Mouse (Mus musculus): ENCODE measurements around the gene Mphosph9.
"Not testable (repeated sequence)": the region's sequence is repeated elsewhere in the genome, so short reads cannot be mapped to it uniquely, and the experiment has no call there.

Mphosph9 gene

DNA sequence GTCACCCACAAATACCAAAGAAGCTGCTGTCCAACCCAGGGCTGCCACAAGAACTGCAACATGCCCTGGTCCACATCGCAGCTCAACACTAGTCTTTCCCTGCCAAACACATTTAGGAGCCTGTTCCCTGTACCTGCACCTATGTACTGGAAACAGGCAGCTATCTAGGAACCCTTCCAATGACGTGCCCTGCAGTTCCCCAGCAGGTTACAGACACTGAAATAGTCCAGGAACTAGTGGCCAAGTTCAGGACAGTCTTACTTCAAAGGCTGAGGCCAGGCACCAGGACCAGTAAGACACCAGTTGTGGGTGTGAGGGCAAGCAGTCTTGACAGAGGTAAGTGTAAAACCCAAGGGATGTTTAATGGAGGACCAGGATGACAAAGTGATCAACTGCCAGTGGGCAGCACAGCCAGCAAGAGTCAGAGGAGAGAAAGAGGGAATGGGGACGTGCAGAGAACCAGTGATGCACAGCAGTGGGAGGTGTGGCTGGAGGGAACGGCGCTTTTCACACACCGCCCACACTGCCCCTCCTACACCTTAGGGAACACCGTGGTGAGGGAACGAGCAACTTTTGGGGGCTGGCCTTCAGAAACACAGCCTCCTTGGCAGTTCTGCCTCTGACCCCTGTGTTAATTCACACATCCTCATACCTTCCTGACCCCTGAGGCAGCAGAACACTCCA is 110.1 kb downstream of the Mphosph9 start:
- DNase-seq (ENCODE audit: extremely low read depth, insufficient read length, low spot score): no peak

DNA sequence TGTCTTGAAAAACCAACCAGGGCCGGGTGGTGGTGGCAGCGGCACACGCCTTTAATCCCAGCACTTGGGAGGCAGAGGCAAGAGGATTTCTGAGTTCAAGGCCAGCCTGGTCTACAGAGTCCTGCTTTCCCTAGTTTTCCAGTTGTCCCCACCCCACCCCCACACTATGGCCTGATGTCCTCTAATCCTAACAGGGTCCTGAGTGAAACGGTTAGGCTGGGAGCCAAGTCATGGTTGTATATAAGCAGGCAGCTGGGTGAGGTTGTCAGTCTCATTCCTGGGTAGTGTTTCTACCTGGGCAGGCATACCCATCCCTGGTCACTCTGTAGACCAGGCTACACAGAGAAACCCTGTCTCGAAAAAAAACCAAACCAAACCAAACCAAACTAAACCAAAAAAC is 110.7 kb downstream of the Mphosph9 start:
- DNase-seq (ENCODE audit: extremely low read depth, insufficient read length, low spot score): not testable (repeated sequence)

GRCm38 (mm10) chr5:124216403-124216802 is 111.4 kb downstream of the Mphosph9 start:
- no peak for DNase-seq (ENCODE audit: extremely low read depth, insufficient read length, low spot score)

DNA sequence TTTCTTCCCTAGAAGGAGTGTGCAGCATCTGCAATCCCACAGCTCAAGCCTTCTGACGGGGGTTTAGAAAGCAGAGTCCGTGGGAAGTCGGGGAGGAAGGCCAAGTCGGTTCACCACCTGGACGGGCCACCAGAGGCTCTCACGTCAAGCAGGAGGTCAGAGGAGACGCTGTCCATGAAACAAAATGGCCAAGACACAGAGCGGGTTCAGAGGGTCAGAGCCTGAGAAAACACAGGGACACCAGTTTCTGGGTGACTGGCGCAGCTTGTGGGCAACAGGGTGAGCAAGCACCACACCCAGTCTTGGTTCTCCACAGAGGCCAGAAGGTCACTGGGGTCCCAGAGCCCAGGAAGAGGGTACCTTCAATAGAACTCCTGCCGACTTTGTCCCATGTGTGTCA is 112.1 kb downstream of the Mphosph9 start:
- DNase-seq (ENCODE audit: extremely low read depth, insufficient read length, low spot score): no peak

- DNase-seq (ENCODE audit: extremely low read depth, insufficient read length, low spot score): no peak
Observed at GRCm38 (mm10) chr5:124214516-124215145, 113.1 kb downstream of the Mphosph9 start.

- no peak for DNase-seq (ENCODE audit: extremely low read depth, insufficient read length, low spot score)
Observed at GRCm38 (mm10) chr5:124213588-124214469, 113.9 kb downstream of the Mphosph9 start.

- no peak for DNase-seq (ENCODE audit: extremely low read depth, insufficient read length, low spot score)
Observed at GRCm38 (mm10) chr5:124211669-124212068, 116.1 kb downstream of the Mphosph9 start.

DNA sequence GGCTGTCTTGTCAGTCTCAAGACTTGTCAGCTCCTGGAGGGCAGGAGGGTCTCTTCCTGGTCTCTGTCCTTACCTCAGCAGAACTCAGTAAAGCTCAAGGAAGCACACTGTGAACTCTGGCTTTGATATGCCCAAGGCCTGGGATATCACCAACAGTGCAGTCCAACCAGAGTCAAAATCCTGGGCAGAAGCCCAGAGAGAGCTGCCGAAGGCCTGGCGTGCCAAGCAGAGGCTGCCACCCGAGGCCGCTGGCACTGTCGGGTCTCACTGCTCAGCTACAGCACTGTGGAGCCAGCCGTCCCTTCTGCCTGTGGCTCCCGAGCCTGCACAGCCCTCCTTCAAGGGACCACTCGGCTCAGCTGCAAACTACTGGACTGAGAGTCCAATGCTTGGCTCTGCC is 116.5 kb downstream of the Mphosph9 start:
- no peak for DNase-seq (ENCODE audit: extremely low read depth, insufficient read length, low spot score)

- no peak for DNase-seq (ENCODE audit: extremely low read depth, insufficient read length, low spot score)
Observed at GRCm38 (mm10) chr5:124210281-124211016, 117.3 kb downstream of the Mphosph9 start.

GRCm38 (mm10) chr5:124209850-124210249 is 117.9 kb downstream of the Mphosph9 start:
- no peak for DNase-seq (ENCODE audit: extremely low read depth, insufficient read length, low spot score)

DNA sequence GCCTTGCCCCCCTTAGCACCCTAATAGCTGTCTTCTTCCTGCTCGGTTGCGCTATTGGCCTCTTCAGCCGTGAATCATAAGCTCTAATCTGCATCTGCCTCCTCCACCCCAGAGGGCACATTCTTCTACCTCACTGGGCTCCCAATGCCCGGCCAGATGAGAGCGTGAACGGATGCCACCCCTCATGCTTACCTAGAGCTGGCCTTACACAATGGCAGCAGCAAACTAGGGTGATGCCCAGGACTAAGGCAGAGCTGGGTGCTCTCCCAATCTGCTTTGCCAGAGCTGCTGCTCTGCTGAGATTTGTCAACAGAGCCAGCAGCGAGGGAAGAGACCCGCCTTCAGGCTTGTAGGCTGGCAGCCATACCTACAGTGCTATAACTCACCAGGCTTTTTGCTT is 119.7 kb downstream of the Mphosph9 start:
- no peak for DNase-seq (ENCODE audit: extremely low read depth, insufficient read length, low spot score)

DNA sequence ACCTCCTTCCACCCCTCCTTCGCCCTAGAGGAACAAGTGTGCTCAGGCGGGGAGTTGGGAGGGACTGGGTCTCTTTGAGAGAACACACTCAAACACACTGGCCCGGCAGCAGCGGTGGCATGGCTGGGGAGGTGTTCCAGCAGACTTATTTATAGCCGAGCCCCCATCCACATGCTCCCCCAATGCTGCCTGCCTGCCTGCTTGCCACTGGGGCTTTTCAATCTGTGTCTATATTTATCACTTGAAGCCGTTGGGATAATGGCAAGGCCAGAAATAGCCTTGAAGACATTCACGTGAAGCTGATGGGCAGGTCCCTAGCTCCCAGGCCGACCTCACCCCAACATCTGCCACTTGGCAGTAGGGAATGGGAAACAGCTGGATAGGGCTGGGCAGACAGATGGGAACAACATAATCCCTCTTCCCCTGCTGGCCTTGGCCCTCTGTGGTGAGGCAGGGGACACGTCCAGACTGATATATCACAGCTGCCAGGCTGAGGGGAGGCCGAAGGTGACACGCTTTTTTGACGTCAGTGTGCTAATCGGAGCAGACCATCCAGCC is 121.2 kb downstream of the Mphosph9 start:
- DNase-seq (ENCODE audit: extremely low read depth, insufficient read length, low spot score): no peak

DNA sequence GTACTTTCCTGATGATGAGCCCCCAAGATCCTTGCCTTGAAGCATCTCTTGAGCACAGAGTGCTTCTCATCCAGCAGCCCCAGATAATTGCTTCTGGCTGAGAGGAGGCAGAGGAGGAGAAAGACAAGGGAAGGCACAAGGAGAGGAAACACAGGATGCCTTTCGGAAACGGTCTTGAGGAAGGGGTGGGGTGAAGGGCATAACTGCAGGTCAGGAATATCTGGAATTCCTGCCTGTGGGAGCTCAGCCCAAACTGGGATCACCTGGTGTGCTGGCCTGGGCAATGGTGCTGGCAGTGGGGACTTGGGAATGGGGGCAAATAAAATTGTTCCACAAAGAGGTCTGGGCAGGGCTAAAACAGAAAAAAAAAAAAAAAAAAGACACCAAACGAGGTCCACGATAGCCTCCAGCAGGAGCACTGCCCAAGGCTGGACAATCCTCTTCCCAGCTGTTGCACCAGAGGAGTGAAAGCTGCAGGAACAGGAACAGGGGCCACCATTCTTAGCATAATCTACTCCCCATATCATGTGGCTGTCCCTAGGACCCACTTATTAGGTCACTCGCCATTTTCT is 121.9 kb downstream of the Mphosph9 start:
- no peak for DNase-seq (ENCODE audit: extremely low read depth, insufficient read length, low spot score)

GRCm38 (mm10) chr5:124205211-124205610 is 122.6 kb downstream of the Mphosph9 start:
- DNase-seq (ENCODE audit: extremely low read depth, insufficient read length, low spot score): no peak

GRCm38 (mm10) chr5:124204127-124204794 is 123.5 kb downstream of the Mphosph9 start:
- DNase-seq (ENCODE audit: extremely low read depth, insufficient read length, low spot score): no peak

DNA sequence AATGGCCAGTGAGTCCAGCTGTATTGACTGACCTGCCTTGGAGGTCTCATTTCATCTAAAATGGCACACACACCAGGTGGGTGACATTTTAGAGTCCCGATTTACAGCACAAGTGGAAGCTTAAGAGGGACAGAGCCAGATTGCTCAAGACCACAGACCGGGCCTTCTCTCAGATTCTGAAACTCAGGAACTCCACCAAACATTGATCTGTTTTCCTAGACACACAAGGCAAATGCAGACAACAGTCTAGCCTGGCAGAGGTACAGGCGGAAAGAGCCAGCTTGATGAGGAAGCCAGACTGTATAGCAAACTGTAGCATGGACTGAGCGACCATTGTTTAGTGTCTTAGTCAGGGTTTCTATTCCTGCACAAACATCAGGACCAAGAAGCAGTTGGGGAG is 124.5 kb downstream of the Mphosph9 start:
- no peak for DNase-seq (ENCODE audit: extremely low read depth, insufficient read length, low spot score)

GRCm38 (mm10) chr5:124202071-124202470 is 125.7 kb downstream of the Mphosph9 start:
- DNase-seq (ENCODE audit: extremely low read depth, insufficient read length, low spot score): no peak

GRCm38 (mm10) chr5:124201564-124201963 is 126.2 kb downstream of the Mphosph9 start:
- no peak for DNase-seq (ENCODE audit: extremely low read depth, insufficient read length, low spot score)
